Mouse (Mus musculus) yolk sac, embryonic 10.5 days (tissue): ENCODE measurements at regions not wholly inside any gene's neighbourhood (a gene's known extent, or its start where the extent isn't known, plus 50 kb on each side); places are given as distances from the start of the nearest gene placed in this dataset.

Experiments used
- DNase-seq: peaks from one replicate; pipeline ENCODE4 v3.0.0-alpha.2; 2017; ENCODE audit warnings: low spot score

GRCm38 (mm10) chr10:68842023-68842735 is 118.7 kb downstream of the Tmem26 start:
- DNase-seq = no peak

GRCm38 (mm10) chr10:68844066-68844465 is 120.6 kb downstream of the Tmem26 start:
- DNase-seq = no peak

- no peak for DNase-seq
Measured at GRCm38 (mm10) chr10:68844596-68844995, 121.2 kb downstream of the Tmem26 start.

- DNase-seq = no peak
Measured at GRCm38 (mm10) chr10:68851153-68851552, 127.7 kb downstream of the Tmem26 start.

GRCm38 (mm10) chr10:68855934-68856891 is 132.8 kb downstream of the Tmem26 start:
- DNase-seq = no peak

- no peak for DNase-seq
Measured at GRCm38 (mm10) chr10:68864606-68865378, 141.3 kb downstream of the Tmem26 start.

GRCm38 (mm10) chr10:68865776-68866175 is 142.3 kb downstream of the Tmem26 start:
- DNase-seq = no peak

GRCm38 (mm10) chr10:68867361-68867760 is 143.9 kb downstream of the Tmem26 start:
- no peak for DNase-seq

GRCm38 (mm10) chr10:68872102-68872501 is 148.7 kb downstream of the Tmem26 start:
- DNase-seq = no peak

- DNase-seq = no peak
Measured at GRCm38 (mm10) chr10:68875641-68876040, 152.2 kb downstream of the Tmem26 start.

- no peak for DNase-seq
Measured at GRCm38 (mm10) chr10:68893100-68893841, 169.8 kb downstream of the Tmem26 start.

GRCm38 (mm10) chr10:68894121-68894520 is 170.7 kb downstream of the Tmem26 start:
- DNase-seq = no peak

- no peak for DNase-seq
Measured at GRCm38 (mm10) chr10:68897524-68897923, 174.1 kb downstream of the Tmem26 start.

GRCm38 (mm10) chr10:68901168-68901567 is 177.7 kb downstream of the Tmem26 start:
- no peak for DNase-seq

- no peak for DNase-seq
Measured at GRCm38 (mm10) chr10:68902670-68903069, 179.2 kb downstream of the Tmem26 start.

- no peak for DNase-seq
Measured at GRCm38 (mm10) chr10:68904337-68904736, 180.9 kb downstream of the Tmem26 start.

GRCm38 (mm10) chr10:68908236-68908635 is 184.8 kb downstream of the Tmem26 start:
- no peak for DNase-seq

- no peak for DNase-seq
Measured at GRCm38 (mm10) chr10:68909018-68909417, 185.6 kb downstream of the Tmem26 start.

GRCm38 (mm10) chr10:68916147-68916546 is 192.7 kb downstream of the Tmem26 start:
- DNase-seq = no peak

GRCm38 (mm10) chr10:68935843-68936242 is 212.4 kb downstream of the Tmem26 start:
- no peak for DNase-seq

GRCm38 (mm10) chr10:68943239-68943638 is 208.0 kb upstream of the Rhobtb1 start:
- no peak for DNase-seq

GRCm38 (mm10) chr10:68956539-68956938 is 194.7 kb upstream of the Rhobtb1 start:
- DNase-seq = no peak
